Mouse (Mus musculus) liver, postnatal 0 days (tissue): Measurements from ENCODE around the gene Rnf144b.

Experiments used
- CTCF ChIP-seq: sonication (generic); IDR thresholded peaks from 2 replicates; pipeline ENCODE4 v1.5.1; 2016; ENCODE audit warnings: antibody characterized with exemption, low read depth
- EP300 ChIP-seq: IDR thresholded peaks from 2 replicates; pipeline ENCODE4 v1.6.1; 2016; ENCODE audit warnings: antibody characterized with exemption, low read depth, mild to moderate bottlenecking

- no peak for TF ChIP-seq CTCF
- TF ChIP-seq EP300 = no peak
Observed at GRCm38 (mm10) chr13:47274139-47274538, 151.7 kb downstream of the Rnf144b start.
